In the genomic region with DNA sequence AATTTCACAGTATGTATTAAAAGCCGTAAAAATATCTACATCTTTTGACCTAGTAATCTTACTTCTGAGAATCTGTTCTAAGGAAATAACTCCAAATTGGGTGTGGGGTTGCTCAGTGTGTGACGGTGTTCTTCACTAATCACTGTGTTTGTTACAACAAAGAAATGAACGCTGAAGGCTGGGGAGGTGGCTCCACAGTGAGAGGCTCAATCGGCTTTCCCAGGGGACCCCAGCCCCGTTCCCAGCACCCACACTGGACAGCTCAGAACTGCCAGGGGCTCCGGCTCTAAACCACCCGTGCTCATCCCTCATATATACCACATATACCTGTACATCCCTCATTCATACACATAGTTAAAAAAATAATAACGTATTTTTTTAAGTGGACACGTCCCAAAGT, we compare ENCODE assay signal across 9 mouse cellular contexts. TPM values are rescaled to one million over a fixed set of nuclear protein-coding genes. Genes with fewer than 3 reads are reported as not detected.
A peak's percentile ranks its signal among the peaks of the same experiment; 100 is the strongest.
DNase-seq lines count a peak whose midpoint lies in the region; ATAC-seq and TF ChIP-seq lines count a peak whose summit lies in the region.
"Had no signal": no experiment of that assay in that cellular context is flagged by ENCODE, and none has a peak within 500 bp of the region (broad histone marks: within the 10 kb centered on the region; RNA-seq: fewer than 3 reads in every experiment).

No protein-coding gene starts in this region.

- TF ChIP-seq EP300 in liver, embryonic 14.5 days (IDR thresholded peaks at IDR 0.05; ENCODE audit: low read depth), result no peak

- no peak overlapping the region for H3K9ac ChIP-seq in forebrain, embryonic 16.5 days (replicated peaks; ENCODE audit: low read depth, low read length)
- H3K9ac ChIP-seq in liver, embryonic 14.5 days (replicated peaks), result no peak overlapping the region

- H3K4me2 ChIP-seq in forebrain, embryonic 16.5 days (ENCODE audit: low read length), result peak overlapping the region; percentile 96; the same call in 1 of the 2 replicates
- peak overlapping the region; percentile 78 for H3K4me2 ChIP-seq in liver, embryonic 14.5 days (ENCODE audit: low read depth)

- peak overlapping the region; percentile 39 for H3K4me3 ChIP-seq in cerebellum, adult 2 months (replicated peaks; ENCODE audit: insufficient read depth, low read depth, low read length)
- peak overlapping the region; percentile 91 for H3K4me3 ChIP-seq in E14TG2a.4 (replicated peaks; ENCODE audit: low read length)
- H3K4me3 ChIP-seq in forebrain, embryonic 16.5 days (replicated peaks; ENCODE audit: low read length), result no peak overlapping the region
- peak overlapping the region in 1 of 2 experiments; percentile 68; a peak in 2 of 4 replicates for H3K4me3 ChIP-seq in liver, embryonic 14.5 days (ENCODE audit: insufficient read depth in 1 of 2, low read depth in 2 of 2, low read length in 2 of 2)

- H3K27ac ChIP-seq in cerebellum, adult 2 months (ENCODE audit: insufficient read depth, low read length), result peak overlapping the region; percentile 98; the same call in 1 of the 2 replicates
- no peak overlapping the region for H3K27ac ChIP-seq in forebrain, embryonic 16.5 days (ENCODE audit: low read length)
- H3K27ac ChIP-seq in liver, embryonic 14.5 days, result no peak overlapping the region

- H3K4me1 ChIP-seq in cerebellum, adult 2 months (ENCODE audit: control insufficient read depth, insufficient read depth, low read length), result 0 out of 2 replicates have a peak, but pooled peaks cover 2% of the 10 kb centered on the region
- H3K4me1 ChIP-seq in E14TG2a.4 (replicated peaks; ENCODE audit: low read depth, low read length), result peaks cover 34% of the 10 kb centered on the region
- peaks cover 15% of the 10 kb centered on the region for H3K4me1 ChIP-seq in forebrain, embryonic 16.5 days (replicated peaks; ENCODE audit: control insufficient read depth, insufficient read depth, low read length)
- H3K4me1 ChIP-seq in liver, embryonic 14.5 days (replicated peaks; ENCODE audit: control insufficient read depth in 2 of 2, insufficient read depth in 2 of 2, low read length in 1 of 2), result peaks cover 24 to 27% of the 10 kb centered on the region in 2 experiments

- no peak for TF ChIP-seq POLR2A in cerebellum, adult 2 months (IDR thresholded peaks at IDR 0.05; ENCODE audit: borderline replicate concordance, insufficient read depth, low read length)

- H3K9me3 ChIP-seq in E14TG2a.4 (ENCODE audit: low read length), result no peaks in the 10 kb centered on the region
- no peaks in the 10 kb centered on the region for H3K9me3 ChIP-seq in forebrain, embryonic 16.5 days (ENCODE audit: control insufficient read depth, low read length)
- H3K9me3 ChIP-seq in liver, embryonic 14.5 days (ENCODE audit: control insufficient read depth, low read length), result no peaks in the 10 kb centered on the region

- peak; percentile 24 for DNase-seq in cerebellum, adult 2 months
- DNase-seq in cerebellum, postnatal 36 days, result no peak
- no peak for DNase-seq in liver, embryonic 14.5 days (ENCODE audit: low read depth in 3 of 3, low spot score in 3 of 3)
- no peak for DNase-seq in right cerebral cortex, postnatal 36 days (ENCODE audit: low spot score in 2 of 2)
- DNase-seq in ovary, adult 18-20 months (ENCODE audit: low spot score), result no peak
- DNase-seq in natural killer cell, adult 2 months (ENCODE audit: low spot score in 2 of 2), result no peak
- DNase-seq: adrenal gland, adult 2 months had no signal

- 47% methylated on average over 9 of the region's 9 CpGs for WGBS in cerebellum, adult 2 months
- 57% methylated on average over 9 of the region's 9 CpGs for WGBS in forebrain, embryonic 16.5 days
- 55% methylated on average over 9 of the region's 9 CpGs for WGBS in liver, embryonic 14.5 days (ENCODE audit: insufficient replicate concordance)

- no peak for TF ChIP-seq CTCF in cerebellum, adult 2 months (IDR thresholded peaks at IDR 0.05; ENCODE audit: borderline replicate concordance, insufficient read depth, low read depth, low read length)
- no peak for TF ChIP-seq CTCF in E14TG2a.4 (conservative IDR thresholded peaks at IDR 0.05; ENCODE audit: low read length)
- TF ChIP-seq CTCF in liver, embryonic 14.5 days (IDR thresholded peaks at IDR 0.05; ENCODE audit: low read depth), result no peak

- no peaks in the 10 kb centered on the region for H3K27me3 ChIP-seq in cerebellum, adult 2 months (ENCODE audit: control insufficient read depth, insufficient read depth, low read length)
- H3K27me3 ChIP-seq in E14TG2a.4 (ENCODE audit: insufficient read depth, low read length), result no peaks in the 10 kb centered on the region
- H3K27me3 ChIP-seq in forebrain, embryonic 16.5 days (replicated peaks; ENCODE audit: control insufficient read depth, insufficient read depth, low read length), result 0 out of 2 replicates have a peak, but pooled peaks cover 2% of the 10 kb centered on the region
- no peaks in the 10 kb centered on the region for H3K27me3 ChIP-seq in liver, embryonic 14.5 days (ENCODE audit: control insufficient read depth, insufficient read depth, low read length)

- ATAC-seq in forebrain, embryonic 16.5 days, result no peak
- no peak for ATAC-seq in liver, embryonic 14.5 days (ENCODE audit: insufficient read depth)

- peaks cover 10% of the 10 kb centered on the region for H3K36me3 ChIP-seq in E14TG2a.4 (ENCODE audit: insufficient read depth, low read length)
- H3K36me3 ChIP-seq in forebrain, embryonic 16.5 days (ENCODE audit: control insufficient read depth, insufficient read depth), result no peaks in the 10 kb centered on the region
- H3K36me3 ChIP-seq in liver, embryonic 14.5 days (replicated peaks; ENCODE audit: control insufficient read depth, insufficient read depth, low read depth), result no peaks in the 10 kb centered on the region

RNA-seq across cellular contexts. Expression of a gene that starts 1.8 kb away (rescaled TPM):
- 155 and 168 TPM in 2 replicates for polyA plus RNA-seq in cerebellum, adult 2 months (2012; rRNA removed)
- polyA plus RNA-seq in forebrain, embryonic 16.5 days (2015; fragmentation: Nextera tagmentation; extraction: Ambion mirVana), result 119 and 123 TPM in 2 replicates
- 4.8 and 7.3 TPM in 2 replicates for polyA plus RNA-seq in liver, embryonic 14.5 days (2012; rRNA removed)
- polyA plus RNA-seq in liver, embryonic 14.5 days (2014; fragmentation: Nextera tagmentation; extraction: Ambion mirVana), result 31.0 and 32.8 TPM in 2 replicates

Comparison
In these comparisons a context has a peak if more than half of its experiments do, and no peak if none do; other contexts are left out.
1. DNase-seq: peak in cerebellum, adult 2 months (2 of 2); none in cerebellum, postnatal 36 days (0 of 2), liver, embryonic 14.5 days (0 of 3), right cerebral cortex, postnatal 36 days (0 of 2), ovary, adult 18-20 months (single experiment) and natural killer cell, adult 2 months (0 of 2).